Mouse (Mus musculus): ENCODE results near the gene Cmtm4.

Gene Cmtm4

GRCm38 (mm10) chr8:104411468-104411867, 15.9 kb upstream of the Cmtm4 start:
- no peak for DNase-seq (ENCODE audit: low spot score)

GRCm38 (mm10) chr8:104410628-104411273, 15.1 kb upstream of the Cmtm4 start:
- no peak for DNase-seq (ENCODE audit: low spot score)

GRCm38 (mm10) chr8:104408328-104409110, 12.9 kb upstream of the Cmtm4 start:
- DNase-seq (ENCODE audit: low spot score) = no peak

- no peak for DNase-seq (ENCODE audit: low spot score)
Measured at GRCm38 (mm10) chr8:104406340-104407128, 10.9 kb upstream of the Cmtm4 start.

- no peak for DNase-seq (ENCODE audit: low spot score)
Measured at GRCm38 (mm10) chr8:104405430-104406187, 10.0 kb upstream of the Cmtm4 start.

- no peak for DNase-seq (ENCODE audit: low spot score)
Measured at GRCm38 (mm10) chr8:104403596-104403995, 8.0 kb upstream of the Cmtm4 start.

- no peak for DNase-seq (ENCODE audit: low spot score)
Measured at GRCm38 (mm10) chr8:104394801-104395702, 555 bp downstream of the Cmtm4 start.

GRCm38 (mm10) chr8:104393767-104394166, 1.8 kb downstream of the Cmtm4 start:
- DNase-seq (ENCODE audit: low spot score) = no peak

- no peak for DNase-seq (ENCODE audit: low spot score)
Measured at GRCm38 (mm10) chr8:104393139-104393538, 2.5 kb downstream of the Cmtm4 start.

- DNase-seq (ENCODE audit: low spot score) = no peak
Measured at GRCm38 (mm10) chr8:104390245-104390644, 5.4 kb downstream of the Cmtm4 start.

GRCm38 (mm10) chr8:104387980-104388379, 7.6 kb downstream of the Cmtm4 start:
- DNase-seq (ENCODE audit: low spot score) = no peak

GRCm38 (mm10) chr8:104387501-104387900, 8.1 kb downstream of the Cmtm4 start:
- DNase-seq (ENCODE audit: low spot score) = no peak

GRCm38 (mm10) chr8:104386693-104387092, 8.9 kb downstream of the Cmtm4 start:
- no peak for DNase-seq (ENCODE audit: low spot score)

- no peak for DNase-seq (ENCODE audit: low spot score)
Measured at GRCm38 (mm10) chr8:104383977-104384376, 11.6 kb downstream of the Cmtm4 start.

GRCm38 (mm10) chr8:104383296-104383695, 12.3 kb downstream of the Cmtm4 start:
- no peak for DNase-seq (ENCODE audit: low spot score)

- no peak for DNase-seq (ENCODE audit: low spot score)
Measured at GRCm38 (mm10) chr8:104380961-104381411, 14.6 kb downstream of the Cmtm4 start.

GRCm38 (mm10) chr8:104380269-104380668, 15.3 kb downstream of the Cmtm4 start:
- no peak for DNase-seq (ENCODE audit: low spot score)

- DNase-seq (ENCODE audit: low spot score) = no peak
Measured at GRCm38 (mm10) chr8:104379301-104379836, 16.2 kb downstream of the Cmtm4 start.

- no peak for DNase-seq (ENCODE audit: low spot score)
Measured at GRCm38 (mm10) chr8:104376669-104377068, 18.9 kb downstream of the Cmtm4 start.

GRCm38 (mm10) chr8:104375959-104376358, 19.6 kb downstream of the Cmtm4 start:
- no peak for DNase-seq (ENCODE audit: low spot score)

Measured in ovary, adult 18-20 months (tissue).